Mouse (Mus musculus): ENCODE results near the gene 1700012B07Rik. TPM values are rescaled to one million over a fixed set of nuclear protein-coding genes. Genes with fewer than 3 reads are reported as not detected.

1700012B07Rik gene
- polyA plus RNA-seq, 1 experiment from 2014 or later = 0.59 TPM

GRCm38 (mm10) chr11:109854056-109854455 lies 26.2 kb upstream of the 1700012B07Rik start:
- H3K4me3 ChIP-seq (ENCODE audit: low read depth, low read length) = no peak overlapping the region
- no peak overlapping the region for H3K9ac ChIP-seq (replicated peaks)
- 64% methylated on average over 8 of the region's 8 CpGs for WGBS (ENCODE audit: insufficient replicate concordance)
- H3K9me3 ChIP-seq (ENCODE audit: low read length) = no peaks in the 10 kb centered on the region
- H3K27me3 ChIP-seq (ENCODE audit: insufficient read depth, low read length) = no peaks in the 10 kb centered on the region
- ATAC-seq = no peak
- no peak for DNase-seq
- H3K27ac ChIP-seq (ENCODE audit: low read depth) = no peak overlapping the region
- TF ChIP-seq CTCF (IDR thresholded peaks at IDR 0.05; ENCODE audit: low read depth) = no peak
- TF ChIP-seq EP300 (IDR thresholded peaks at IDR 0.05; ENCODE audit: low read depth) = no peak
- no peaks in the 10 kb centered on the region for H3K36me3 ChIP-seq (replicated peaks; ENCODE audit: insufficient read depth, low read length)
- H3K4me2 ChIP-seq (ENCODE audit: low read depth, low read length) = no peak overlapping the region
- peaks cover 3% of the 10 kb centered on the region for H3K4me1 ChIP-seq (ENCODE audit: insufficient read depth)

GRCm38 (mm10) chr11:109853228-109853966 lies 25.6 kb upstream of the 1700012B07Rik start:
- ATAC-seq = no peak
- no peak overlapping the region for H3K9ac ChIP-seq (replicated peaks)
- H3K4me1 ChIP-seq (ENCODE audit: insufficient read depth) = peaks cover 3% of the 10 kb centered on the region
- H3K27ac ChIP-seq (ENCODE audit: low read depth) = no peak overlapping the region
- DNase-seq = no peak
- H3K36me3 ChIP-seq (replicated peaks; ENCODE audit: insufficient read depth, low read length) = no peaks in the 10 kb centered on the region
- H3K4me3 ChIP-seq (ENCODE audit: low read depth, low read length) = no peak overlapping the region
- WGBS (ENCODE audit: insufficient replicate concordance) = 73% methylated on average over 17 of the region's 17 CpGs
- TF ChIP-seq CTCF (IDR thresholded peaks at IDR 0.05; ENCODE audit: low read depth) (no peak), EP300 (IDR thresholded peaks at IDR 0.05; ENCODE audit: low read depth) (no peak)
- no peaks in the 10 kb centered on the region for H3K27me3 ChIP-seq (ENCODE audit: insufficient read depth, low read length)
- H3K9me3 ChIP-seq (ENCODE audit: low read length) = no peaks in the 10 kb centered on the region
- H3K4me2 ChIP-seq (ENCODE audit: low read depth, low read length) = no peak overlapping the region

GRCm38 (mm10) chr11:109851996-109852395 lies 24.1 kb upstream of the 1700012B07Rik start:
- no peaks in the 10 kb centered on the region for H3K36me3 ChIP-seq (replicated peaks; ENCODE audit: insufficient read depth, low read length)
- WGBS (ENCODE audit: insufficient replicate concordance) = 79% methylated on average over 4 of the region's 4 CpGs
- DNase-seq (peak; percentile 64), ATAC-seq (peak; percentile 69)
- no peak overlapping the region for H3K4me2 ChIP-seq (ENCODE audit: low read depth, low read length)
- H3K27ac ChIP-seq (ENCODE audit: low read depth) = 0 out of 2 replicates have a peak overlapping the region, but pooled peaks have one; percentile 7
- no peaks in the 10 kb centered on the region for H3K9me3 ChIP-seq (ENCODE audit: low read length)
- peaks cover 3% of the 10 kb centered on the region for H3K4me1 ChIP-seq (ENCODE audit: insufficient read depth)
- TF ChIP-seq CTCF (IDR thresholded peaks at IDR 0.05; ENCODE audit: low read depth) (no peak), EP300 (IDR thresholded peaks at IDR 0.05; ENCODE audit: low read depth) (no peak)
- no peak overlapping the region for H3K9ac ChIP-seq (replicated peaks)
- H3K4me3 ChIP-seq (ENCODE audit: low read depth, low read length) = no peak overlapping the region
- H3K27me3 ChIP-seq (ENCODE audit: insufficient read depth, low read length) = no peaks in the 10 kb centered on the region

- DNase-seq (no peak), ATAC-seq (no peak)
- Histone ChIP-seq H3K27ac (ENCODE audit: low read depth) (no peak overlapping the region), H3K9ac (replicated peaks) (no peak overlapping the region), H3K36me3 (replicated peaks; ENCODE audit: insufficient read depth, low read length) (no peaks in the 10 kb centered on the region), H3K9me3 (ENCODE audit: low read length) (no peaks in the 10 kb centered on the region), H3K27me3 (ENCODE audit: insufficient read depth, low read length) (no peaks in the 10 kb centered on the region), H3K4me3 (ENCODE audit: low read depth, low read length) (no peak overlapping the region), H3K4me2 (ENCODE audit: low read depth, low read length) (peak overlapping the region; percentile 40; the same call in 1 of the 2 replicates), H3K4me1 (ENCODE audit: insufficient read depth) (peaks cover 3% of the 10 kb centered on the region; the same call in 1 of the 2 replicates)
- WGBS (ENCODE audit: insufficient replicate concordance) = 52% methylated on average over 7 of the region's 7 CpGs
- TF ChIP-seq CTCF (IDR thresholded peaks at IDR 0.05; ENCODE audit: low read depth) (no peak), EP300 (IDR thresholded peaks at IDR 0.05; ENCODE audit: low read depth) (no peak)
Measured at GRCm38 (mm10) chr11:109846343-109846742, 18.5 kb upstream of the 1700012B07Rik start.

- WGBS (ENCODE audit: insufficient replicate concordance) = 50% methylated on average over 4 of the region's 4 CpGs
- Histone ChIP-seq H3K9ac (replicated peaks) (no peak overlapping the region), H3K36me3 (replicated peaks; ENCODE audit: insufficient read depth, low read length) (no peaks in the 10 kb centered on the region), H3K27ac (ENCODE audit: low read depth) (no peak overlapping the region), H3K9me3 (ENCODE audit: low read length) (no peaks in the 10 kb centered on the region), H3K4me3 (ENCODE audit: low read depth, low read length) (no peak overlapping the region), H3K4me1 (ENCODE audit: insufficient read depth) (peaks cover 3% of the 10 kb centered on the region; the same call in 1 of the 2 replicates), H3K27me3 (ENCODE audit: insufficient read depth, low read length) (no peaks in the 10 kb centered on the region), H3K4me2 (ENCODE audit: low read depth, low read length) (no peak overlapping the region)
- ATAC-seq = no peak
- no peak for DNase-seq
- TF ChIP-seq CTCF (IDR thresholded peaks at IDR 0.05; ENCODE audit: low read depth) (no peak), EP300 (IDR thresholded peaks at IDR 0.05; ENCODE audit: low read depth) (no peak)
Measured at GRCm38 (mm10) chr11:109845601-109846000, 17.8 kb upstream of the 1700012B07Rik start.

- no peak for DNase-seq
- no peak overlapping the region for H3K27ac ChIP-seq (ENCODE audit: low read depth)
- no peak overlapping the region for H3K9ac ChIP-seq (replicated peaks)
- no peak overlapping the region for H3K4me2 ChIP-seq (ENCODE audit: low read depth, low read length)
- no peak for TF ChIP-seq EP300 (IDR thresholded peaks at IDR 0.05; ENCODE audit: low read depth)
- H3K36me3 ChIP-seq (replicated peaks; ENCODE audit: insufficient read depth, low read length) = no peaks in the 10 kb centered on the region
- H3K9me3 ChIP-seq (ENCODE audit: low read length) = no peaks in the 10 kb centered on the region
- no peak overlapping the region for H3K4me3 ChIP-seq (ENCODE audit: low read depth, low read length)
- ATAC-seq = no peak
- no peaks in the 10 kb centered on the region for H3K27me3 ChIP-seq (ENCODE audit: insufficient read depth, low read length)
- no peaks in the 10 kb centered on the region for H3K4me1 ChIP-seq (ENCODE audit: insufficient read depth)
- 67% methylated on average over 5 of the region's 5 CpGs for WGBS (ENCODE audit: insufficient replicate concordance)
Measured at GRCm38 (mm10) chr11:109844466-109844865, 16.6 kb upstream of the 1700012B07Rik start.

Measured in liver, postnatal 0 days (tissue).